Mouse (Mus musculus): ENCODE measurements around the gene Sf3a3. TPM values are rescaled to one million over a fixed set of nuclear protein-coding genes. Genes with fewer than 3 reads are reported as not detected.

The Sf3a3 gene
- polyA plus RNA-seq, 1 experiment from 2014 or later: 63.5 TPM

- H3K27me3 ChIP-seq (ENCODE audit: control insufficient read depth, insufficient read depth, low read length): no peaks in the 10 kb centered on the region
- no peaks in the 10 kb centered on the region for H3K36me3 ChIP-seq (ENCODE audit: control insufficient read depth, insufficient read depth, low read length)
- no peak overlapping the region for H3K9ac ChIP-seq (ENCODE audit: low read length)
- ATAC-seq (ENCODE audit: low FRiP score, low TSS enrichment) (no peak), DNase-seq (ENCODE audit: low spot score) (no peak)
- H3K4me3 ChIP-seq (ENCODE audit: low read depth, low read length): no peak overlapping the region
- 36% methylated on average over 1 of the region's 1 CpGs for WGBS
- H3K4me2 ChIP-seq (replicated peaks; ENCODE audit: low read depth): no peak overlapping the region
- H3K27ac ChIP-seq (replicated peaks): no peak overlapping the region
- H3K4me1 ChIP-seq (replicated peaks; ENCODE audit: control insufficient read depth, insufficient read depth): 0 out of 2 replicates have a peak, but pooled peaks cover under 1% of the 10 kb centered on the region
- TF ChIP-seq EP300 (optimal IDR thresholded peaks at IDR 0.05) (no peak), CTCF (IDR thresholded peaks at IDR 0.05; ENCODE audit: low read depth) (no peak)
- H3K9me3 ChIP-seq (ENCODE audit: control insufficient read depth, low read length): no peaks in the 10 kb centered on the region
These were observed 46.6 kb downstream of the Sf3a3 start for GRCm38 (mm10) chr4:124761201-124761600.

DNA sequence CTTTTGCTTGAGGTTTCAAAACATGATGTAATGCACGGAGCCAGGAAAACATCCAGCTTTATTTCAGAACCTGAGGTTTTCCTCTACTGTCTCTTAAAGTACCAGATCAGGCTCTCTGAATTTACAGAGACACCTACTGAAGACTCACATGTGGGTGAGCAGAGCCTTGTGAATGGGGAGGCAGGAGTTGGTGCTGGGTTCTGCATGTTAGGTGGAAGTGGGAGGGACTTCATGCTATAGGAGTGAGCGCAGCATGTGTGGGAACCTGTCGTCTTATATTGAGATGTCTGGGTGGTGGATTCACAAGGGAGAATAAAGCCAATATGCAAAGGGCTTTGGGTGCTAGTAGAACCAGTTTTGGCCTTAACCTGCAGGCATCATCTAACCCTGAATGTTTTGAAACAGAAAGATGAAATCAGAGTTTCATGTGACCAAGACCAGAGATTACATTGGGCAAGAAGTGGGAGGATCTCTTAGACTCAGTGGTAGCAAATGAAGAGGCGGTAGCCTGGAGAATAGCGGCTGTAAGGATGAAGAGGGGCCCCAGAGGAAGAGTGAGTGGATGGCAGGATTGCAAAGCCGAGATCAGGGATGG is 48.4 kb downstream of the Sf3a3 start:
- Histone ChIP-seq H3K4me2 (replicated peaks; ENCODE audit: low read depth) (no peak overlapping the region), H3K27me3 (ENCODE audit: control insufficient read depth, insufficient read depth, low read length) (no peaks in the 10 kb centered on the region), H3K9me3 (ENCODE audit: control insufficient read depth, low read length) (no peaks in the 10 kb centered on the region), H3K9ac (ENCODE audit: low read length) (no peak overlapping the region), H3K27ac (replicated peaks) (no peak overlapping the region), H3K4me1 (replicated peaks; ENCODE audit: control insufficient read depth, insufficient read depth) (peaks cover 2% of the 10 kb centered on the region; the same call in 1 of the 2 replicates), H3K36me3 (ENCODE audit: control insufficient read depth, insufficient read depth, low read length) (no peaks in the 10 kb centered on the region), H3K4me3 (ENCODE audit: low read depth, low read length) (no peak overlapping the region)
- DNase-seq (ENCODE audit: low spot score) (no peak), ATAC-seq (ENCODE audit: low FRiP score, low TSS enrichment) (no peak)
- TF ChIP-seq EP300 (optimal IDR thresholded peaks at IDR 0.05): no peak
- TF ChIP-seq CTCF (IDR thresholded peaks at IDR 0.05; ENCODE audit: low read depth): no peak
- WGBS: 69% methylated on average over 6 of the region's 6 CpGs

DNA sequence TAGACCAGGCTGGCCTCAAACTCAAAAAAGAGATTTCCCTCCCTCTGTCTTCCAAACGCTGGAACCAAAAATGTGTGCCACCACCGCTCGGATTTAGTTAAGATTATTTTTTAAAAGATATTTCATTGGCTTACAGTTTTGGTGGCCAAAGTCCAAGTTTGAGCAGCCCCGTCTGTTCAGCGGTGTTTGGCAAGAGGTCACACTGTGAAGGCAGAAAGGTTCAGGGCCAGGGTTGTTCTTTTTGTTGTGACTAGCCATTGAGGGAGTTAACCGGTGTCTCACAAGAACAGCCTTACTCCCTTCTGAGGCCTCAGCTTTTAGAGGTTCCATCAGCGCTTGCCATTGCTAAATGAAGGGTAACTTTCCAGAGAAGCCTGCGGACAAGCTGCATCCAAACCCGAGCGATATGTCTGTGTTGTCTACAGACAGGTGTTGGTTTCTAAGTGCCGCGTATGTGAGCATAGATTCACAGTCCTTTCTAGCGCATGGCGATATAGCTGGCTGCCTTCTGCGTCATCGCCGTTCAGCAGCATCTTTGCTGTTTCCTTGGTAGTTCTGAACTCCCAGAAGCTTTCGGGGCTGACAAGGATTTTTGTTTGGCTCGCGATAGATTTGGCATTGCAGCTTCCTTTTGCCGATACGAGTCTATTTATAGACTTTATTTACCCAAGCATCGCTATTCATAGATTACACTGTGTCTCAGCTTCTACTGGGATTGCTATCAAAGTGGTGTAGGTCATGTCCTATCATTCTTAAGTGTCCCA is 51.4 kb downstream of the Sf3a3 start:
- peaks cover 2% of the 10 kb centered on the region; the same call in 1 of the 2 replicates for H3K4me1 ChIP-seq (replicated peaks; ENCODE audit: control insufficient read depth, insufficient read depth)
- H3K4me3 ChIP-seq (ENCODE audit: low read depth, low read length): no peak overlapping the region
- no peak overlapping the region for H3K27ac ChIP-seq (replicated peaks)
- 62% methylated on average over 23 of the region's 23 CpGs for WGBS
- no peak for TF ChIP-seq CTCF (IDR thresholded peaks at IDR 0.05; ENCODE audit: low read depth)
- TF ChIP-seq EP300 (optimal IDR thresholded peaks at IDR 0.05): no peak
- H3K36me3 ChIP-seq (ENCODE audit: control insufficient read depth, insufficient read depth, low read length): no peaks in the 10 kb centered on the region
- no peaks in the 10 kb centered on the region for H3K9me3 ChIP-seq (ENCODE audit: control insufficient read depth, low read length)
- no peak overlapping the region for H3K4me2 ChIP-seq (replicated peaks; ENCODE audit: low read depth)
- no peak overlapping the region for H3K9ac ChIP-seq (ENCODE audit: low read length)
- no peaks in the 10 kb centered on the region for H3K27me3 ChIP-seq (ENCODE audit: control insufficient read depth, insufficient read depth, low read length)
- ATAC-seq (ENCODE audit: low FRiP score, low TSS enrichment) (no peak), DNase-seq (ENCODE audit: low spot score) (no peak)

- ATAC-seq (ENCODE audit: low FRiP score, low TSS enrichment) (no peak), DNase-seq (ENCODE audit: low spot score) (no peak)
- H3K4me1 ChIP-seq (replicated peaks; ENCODE audit: control insufficient read depth, insufficient read depth): peaks cover 2% of the 10 kb centered on the region; the same call in 1 of the 2 replicates
- H3K4me3 ChIP-seq (ENCODE audit: low read depth, low read length): no peak overlapping the region
- no peaks in the 10 kb centered on the region for H3K27me3 ChIP-seq (ENCODE audit: control insufficient read depth, insufficient read depth, low read length)
- H3K9ac ChIP-seq (ENCODE audit: low read length): no peak overlapping the region
- H3K9me3 ChIP-seq (ENCODE audit: control insufficient read depth, low read length): no peaks in the 10 kb centered on the region
- H3K4me2 ChIP-seq (replicated peaks; ENCODE audit: low read depth): no peak overlapping the region
- 30% methylated on average over 2 of the region's 2 CpGs for WGBS
- peak overlapping the region; percentile 56 for H3K27ac ChIP-seq (replicated peaks)
- TF ChIP-seq CTCF (IDR thresholded peaks at IDR 0.05; ENCODE audit: low read depth): no peak
- H3K36me3 ChIP-seq (ENCODE audit: control insufficient read depth, insufficient read depth, low read length): no peaks in the 10 kb centered on the region
These were observed 52.0 kb downstream of the Sf3a3 start for GRCm38 (mm10) chr4:124766566-124766940.

GRCm38 (mm10) chr4:124768963-124769591 is 54.5 kb downstream of the Sf3a3 start:
- no peak for TF ChIP-seq EP300 (optimal IDR thresholded peaks at IDR 0.05)
- no peak for TF ChIP-seq CTCF (IDR thresholded peaks at IDR 0.05; ENCODE audit: low read depth)
- Histone ChIP-seq H3K4me3 (ENCODE audit: low read depth, low read length) (no peak overlapping the region), H3K9me3 (ENCODE audit: control insufficient read depth, low read length) (no peaks in the 10 kb centered on the region), H3K27ac (replicated peaks) (no peak overlapping the region), H3K4me2 (replicated peaks; ENCODE audit: low read depth) (no peak overlapping the region), H3K9ac (ENCODE audit: low read length) (no peak overlapping the region), H3K27me3 (ENCODE audit: control insufficient read depth, insufficient read depth, low read length) (no peaks in the 10 kb centered on the region), H3K4me1 (replicated peaks; ENCODE audit: control insufficient read depth, insufficient read depth) (peaks cover 2% of the 10 kb centered on the region; the same call in 1 of the 2 replicates), H3K36me3 (ENCODE audit: control insufficient read depth, insufficient read depth, low read length) (no peaks in the 10 kb centered on the region)
- 82% methylated on average over 13 of the region's 13 CpGs for WGBS
- ATAC-seq (ENCODE audit: low FRiP score, low TSS enrichment): no peak
- DNase-seq (ENCODE audit: low spot score): no peak

- DNase-seq (ENCODE audit: low spot score) (peak; percentile 31), ATAC-seq (ENCODE audit: low FRiP score, low TSS enrichment) (peak; percentile 33)
- TF ChIP-seq EP300 (optimal IDR thresholded peaks at IDR 0.05) (no peak), CTCF (IDR thresholded peaks at IDR 0.05; ENCODE audit: low read depth) (peak; percentile 70)
- Histone ChIP-seq H3K4me3 (ENCODE audit: low read depth, low read length) (no peak overlapping the region), H3K4me2 (replicated peaks; ENCODE audit: low read depth) (no peak overlapping the region), H3K36me3 (ENCODE audit: control insufficient read depth, insufficient read depth, low read length) (no peaks in the 10 kb centered on the region), H3K27ac (replicated peaks) (no peak overlapping the region), H3K9me3 (ENCODE audit: control insufficient read depth, low read length) (no peaks in the 10 kb centered on the region), H3K4me1 (replicated peaks; ENCODE audit: control insufficient read depth, insufficient read depth) (peaks cover 2% of the 10 kb centered on the region; the same call in 1 of the 2 replicates), H3K9ac (ENCODE audit: low read length) (no peak overlapping the region), H3K27me3 (ENCODE audit: control insufficient read depth, insufficient read depth, low read length) (no peaks in the 10 kb centered on the region)
- 43% methylated on average over 5 of the region's 5 CpGs for WGBS
These were observed 56.0 kb downstream of the Sf3a3 start for GRCm38 (mm10) chr4:124770624-124771023.
